Mouse (Mus musculus) myocyte (in vitro differentiated cells): ENCODE results near the gene Capns2. TPM values are rescaled to one million over a fixed set of nuclear protein-coding genes. Genes with fewer than 3 reads are reported as not detected.

Experiments used
- H3K27me3 ChIP-seq: one replicate; pipeline ENCODE4 v1.6.1; 2011; ENCODE audit not compliant: control insufficient read depth, insufficient read depth, insufficient read length
- H3K36me3 ChIP-seq: one replicate; pipeline ENCODE4 v1.6.1; 2011; ENCODE audit not compliant: control insufficient read depth, insufficient read depth
- H3K4me2 ChIP-seq: one replicate; pipeline ENCODE4 v1.6.1; 2011; ENCODE audit warnings: low read depth, control low read depth
- H3K4me3 ChIP-seq: one replicate; pipeline ENCODE4 v1.5.1; 2011; ENCODE audit warnings: mild to moderate bottlenecking, control low read depth, moderate library complexity
- H3K79me2 ChIP-seq: one replicate; pipeline ENCODE4 v1.6.1; 2011; ENCODE audit not compliant: control insufficient read depth, insufficient read depth
- H3ac ChIP-seq: one replicate; pipeline ENCODE4 v1.6.1; 2011; ENCODE audit not compliant: control insufficient read depth, insufficient read length
- CEBPB ChIP-seq: IDR thresholded peaks from 2 replicates; pipeline ENCODE4 v1.6.1; 2011; ENCODE audit warnings: mild to moderate bottlenecking, moderate library complexity; ENCODE audit not compliant: poor library complexity, insufficient read depth, severe bottlenecking
- E2F4 ChIP-seq: IDR thresholded peaks from one replicate; pipeline ENCODE4 v1.6.1; 2011; ENCODE audit warnings: mild to moderate bottlenecking, control low read depth, moderate library complexity; ENCODE audit not compliant: insufficient read depth
- MAX ChIP-seq: IDR thresholded peaks from one replicate; pipeline ENCODE4 v1.6.1; 2011; ENCODE audit warnings: low read depth, mild to moderate bottlenecking, control low read depth
- MYOD1 ChIP-seq, 3 experiments: IDR thresholded peaks; one replicate each; pipeline ENCODE4 v1.6.1; 2011; ENCODE audit warnings: control low read depth in 2 of 3, low read depth in 2 of 3, mild to moderate bottlenecking in 2 of 3, moderate library complexity in 1 of 3; ENCODE audit not compliant: insufficient read length in 2 of 3, control insufficient read depth in 1 of 3
- MYOG ChIP-seq, 3 experiments: IDR thresholded peaks; one replicate each; pipeline ENCODE4 v1.6.1; 2011; ENCODE audit warnings: control low read depth in 2 of 3, low read depth in 2 of 3, mild to moderate bottlenecking in 2 of 3; ENCODE audit not compliant: insufficient read length in 2 of 3, control insufficient read depth in 1 of 3, insufficient read depth in 1 of 3
- POLR2A ChIP-seq: IDR thresholded peaks from one replicate; pipeline ENCODE4 v1.6.1; 2011; ENCODE audit warnings: low read depth, mild to moderate bottlenecking, control low read depth, moderate library complexity; ENCODE audit not compliant: insufficient read length
- POLR2AphosphoS2 ChIP-seq: IDR thresholded peaks from one replicate; pipeline ENCODE4 v1.6.1; 2011; ENCODE audit warnings: low read depth, control low read depth; ENCODE audit not compliant: insufficient read length
- REST ChIP-seq: IDR thresholded peaks from one replicate; pipeline ENCODE4 v1.6.1; 2011; ENCODE audit warnings: mild to moderate bottlenecking, control low read depth, moderate library complexity; ENCODE audit not compliant: insufficient read depth, insufficient read length
- SRF ChIP-seq: IDR thresholded peaks from one replicate; pipeline ENCODE4 v1.6.1; 2011; ENCODE audit warnings: low read depth; ENCODE audit not compliant: control insufficient read depth, insufficient read length
- TCF12 ChIP-seq: IDR thresholded peaks from one replicate; pipeline ENCODE4 v1.6.1; 2011; ENCODE audit warnings: mild to moderate bottlenecking, control low read depth; ENCODE audit not compliant: poor library complexity, insufficient read depth, severe bottlenecking
- TCF3 ChIP-seq: IDR thresholded peaks from one replicate; pipeline ENCODE4 v1.6.1; 2011; ENCODE audit warnings: low read depth, control low read depth; ENCODE audit not compliant: insufficient read length
- USF1 ChIP-seq: IDR thresholded peaks from one replicate; pipeline ENCODE4 v1.6.1; 2011; ENCODE audit warnings: low read depth, mild to moderate bottlenecking, control low read depth, moderate library complexity
- polyA plus RNA-seq: library from polyadenylated mRNA; unstranded; fragments of >200 nt; fragmentation: generic; extraction: Trizol; gene quantifications from one replicate; pipeline ENCODE4 v1.2.1, GENCODE M21; 2012; ENCODE audit warnings: missing spikeins

The Capns2 gene
- 0.04 TPM for polyA plus RNA-seq

GRCm38 (mm10) chr8:92901107-92901506 is at the start of gene Capns2:
TSS of gene Capns2 (plus strand) at chr8:92901407.
- H3K79me2 ChIP-seq: no peaks in the 10 kb centered on the region
- H3K36me3 ChIP-seq: no peaks in the 10 kb centered on the region
- H3K4me3 ChIP-seq: no peak within 1 kb of the TSS
- TF ChIP-seq TCF12 (no peak), REST (no peak), POLR2A (no peak), MAX (no peak), MYOD1 (IDR thresholded peaks at IDR 0.05; ENCODE audit: control insufficient read depth in 1 of 3, insufficient read length in 2 of 3, low read depth in 2 of 3) (no peak), POLR2AphosphoS2 (no peak), SRF (no peak), USF1 (no peak), E2F4 (no peak), TCF3 (no peak), CEBPB (no peak), MYOG (IDR thresholded peaks at IDR 0.05; ENCODE audit: control insufficient read depth in 1 of 3, insufficient read depth in 1 of 3, insufficient read length in 2 of 3, low read depth in 2 of 3) (no peak)
- H3K27me3 ChIP-seq: no peaks in the 10 kb centered on the region
- H3ac ChIP-seq: no peak within 1 kb of the TSS
- H3K4me2 ChIP-seq: no peak within 1 kb of the TSS

GRCm38 (mm10) chr8:92853188-92853983 is 47.8 kb upstream of the Capns2 start:
- TF ChIP-seq POLR2AphosphoS2 (no peak), MAX (no peak), MYOD1 (IDR thresholded peaks at IDR 0.05; ENCODE audit: control insufficient read depth in 1 of 3, insufficient read length in 2 of 3, low read depth in 2 of 3) (no peak), TCF3 (no peak), TCF12 (no peak), POLR2A (no peak), E2F4 (no peak)
- no peak overlapping the region for H3K4me2 ChIP-seq
- no peak overlapping the region for H3K4me3 ChIP-seq
- H3ac ChIP-seq: no peak overlapping the region
- H3K79me2 ChIP-seq: no peaks in the 10 kb centered on the region
- H3K36me3 ChIP-seq: no peaks in the 10 kb centered on the region
- no peaks in the 10 kb centered on the region for H3K27me3 ChIP-seq

- H3K27me3 ChIP-seq: no peaks in the 10 kb centered on the region
- no peaks in the 10 kb centered on the region for H3K79me2 ChIP-seq
- TF ChIP-seq CEBPB (no peak), MYOD1 (IDR thresholded peaks at IDR 0.05; ENCODE audit: control insufficient read depth in 1 of 3, insufficient read length in 2 of 3, low read depth in 2 of 3) (peak in 1 of 3 experiments; percentile 10)
- H3ac ChIP-seq: no peak overlapping the region
- H3K36me3 ChIP-seq: no peaks in the 10 kb centered on the region
- no peak overlapping the region for H3K4me2 ChIP-seq
- no peak overlapping the region for H3K4me3 ChIP-seq
These were observed 46.5 kb upstream of the Capns2 start for GRCm38 (mm10) chr8:92854673-92855072.

GRCm38 (mm10) chr8:92855171-92855894 is 45.9 kb upstream of the Capns2 start, which contains the start of gene Lpcat2:
TSS of gene Lpcat2 (plus strand) at chr8:92855339.
- H3K4me3 ChIP-seq: no peak within 1 kb of the TSS

GRCm38 (mm10) chr8:92856273-92856986 is 44.8 kb upstream of the Capns2 start:
- Histone ChIP-seq H3K4me2 (no peak overlapping the region), H3K27me3 (no peaks in the 10 kb centered on the region), H3K4me3 (no peak overlapping the region), H3K79me2 (no peaks in the 10 kb centered on the region), H3K36me3 (no peaks in the 10 kb centered on the region), H3ac (no peak overlapping the region)
- no peak for TF ChIP-seq MAX
- no peak for TF ChIP-seq REST
- no peak for TF ChIP-seq SRF
- no peak for TF ChIP-seq TCF3
- no peak for TF ChIP-seq MYOD1 (IDR thresholded peaks at IDR 0.05; ENCODE audit: control insufficient read depth in 1 of 3, insufficient read length in 2 of 3, low read depth in 2 of 3)

More at GRCm38 (mm10) chr8:92855171-92855894, 45.9 kb upstream of the Capns2 start, which contains the start of gene Lpcat2:
- H3ac ChIP-seq: no peak within 1 kb of the TSS
- no peaks in the 10 kb centered on the region for H3K36me3 ChIP-seq
- no peaks in the 10 kb centered on the region for H3K27me3 ChIP-seq
- no peak for TF ChIP-seq E2F4
- no peak for TF ChIP-seq TCF12
- no peak for TF ChIP-seq USF1
- TF ChIP-seq SRF: no peak
- no peak within 1 kb of the TSS for H3K4me2 ChIP-seq
- no peaks in the 10 kb centered on the region for H3K79me2 ChIP-seq
